Mouse (Mus musculus) MEL (cell line): ENCODE results near the gene Gm15217.

Experiments
- CHD2 ChIP-seq: IDR thresholded peaks from 2 replicates; pipeline ENCODE4 v1.6.1; 2011; ENCODE audit warnings: low read length, improper control_type of control experiment
- CTCF ChIP-seq, 3 experiments: IDR thresholded peaks in 2 of 3; conservative IDR thresholded peaks in 1 of 3; 2 replicates each; pipeline ENCODE4 v1.5.1; 2011 to 2012; ENCODE audit warnings: low read length in 3 of 3, low read depth in 2 of 3, mild to moderate bottlenecking in 2 of 3, improper control_type of control experiment in 1 of 3, inconsistent platforms in 1 of 3, mixed read lengths in 1 of 3, moderate library complexity in 1 of 3; ENCODE audit not compliant: control insufficient read depth in 1 of 3, insufficient read depth in 1 of 3, poor library complexity in 1 of 3, severe bottlenecking in 1 of 3
- MAX ChIP-seq: IDR thresholded peaks from 2 replicates; pipeline ENCODE4 v1.6.1; 2011; ENCODE audit warnings: low read length, improper control_type of control experiment
- MEF2A ChIP-seq: IDR thresholded peaks from 2 replicates; pipeline ENCODE4 v1.6.1; 2014; ENCODE audit warnings: low read depth, mild to moderate bottlenecking, inconsistent platforms, low read length, improper control_type of control experiment; ENCODE audit not compliant: poor library complexity, insufficient replicate concordance, severe bottlenecking; ENCODE audit errors: extremely low read depth
- NELFE ChIP-seq: IDR thresholded peaks from 2 replicates; pipeline ENCODE4 v1.6.1; 2011; ENCODE audit warnings: low read depth, low read length, improper control_type of control experiment
- NRF1 ChIP-seq: IDR thresholded peaks from 2 replicates; pipeline ENCODE4 v1.6.1; 2014; ENCODE audit warnings: low read depth, mild to moderate bottlenecking, inconsistent platforms, low read length, improper control_type of control experiment, moderate library complexity; ENCODE audit not compliant: poor library complexity, insufficient read depth, severe bottlenecking
- POLR2AphosphoS2 ChIP-seq: IDR thresholded peaks from 2 replicates; pipeline ENCODE4 v1.6.1; 2011; ENCODE audit warnings: low read length, improper control_type of control experiment
- USF1 ChIP-seq: IDR thresholded peaks from 2 replicates; pipeline ENCODE4 v1.6.1; 2014; ENCODE audit warnings: low read depth, mild to moderate bottlenecking, inconsistent platforms, low read length, improper control_type of control experiment, moderate library complexity
- ZKSCAN1 ChIP-seq: IDR thresholded peaks from 2 replicates; pipeline ENCODE4 v1.6.1; 2012; ENCODE audit warnings: low read depth, mild to moderate bottlenecking, inconsistent platforms, low read length, improper control_type of control experiment, moderate library complexity
- ZNF384 ChIP-seq: IDR thresholded peaks from 2 replicates; pipeline ENCODE4 v1.6.1; 2012; ENCODE audit warnings: low read depth, mild to moderate bottlenecking, inconsistent platforms, low read length, improper control_type of control experiment

DNA sequence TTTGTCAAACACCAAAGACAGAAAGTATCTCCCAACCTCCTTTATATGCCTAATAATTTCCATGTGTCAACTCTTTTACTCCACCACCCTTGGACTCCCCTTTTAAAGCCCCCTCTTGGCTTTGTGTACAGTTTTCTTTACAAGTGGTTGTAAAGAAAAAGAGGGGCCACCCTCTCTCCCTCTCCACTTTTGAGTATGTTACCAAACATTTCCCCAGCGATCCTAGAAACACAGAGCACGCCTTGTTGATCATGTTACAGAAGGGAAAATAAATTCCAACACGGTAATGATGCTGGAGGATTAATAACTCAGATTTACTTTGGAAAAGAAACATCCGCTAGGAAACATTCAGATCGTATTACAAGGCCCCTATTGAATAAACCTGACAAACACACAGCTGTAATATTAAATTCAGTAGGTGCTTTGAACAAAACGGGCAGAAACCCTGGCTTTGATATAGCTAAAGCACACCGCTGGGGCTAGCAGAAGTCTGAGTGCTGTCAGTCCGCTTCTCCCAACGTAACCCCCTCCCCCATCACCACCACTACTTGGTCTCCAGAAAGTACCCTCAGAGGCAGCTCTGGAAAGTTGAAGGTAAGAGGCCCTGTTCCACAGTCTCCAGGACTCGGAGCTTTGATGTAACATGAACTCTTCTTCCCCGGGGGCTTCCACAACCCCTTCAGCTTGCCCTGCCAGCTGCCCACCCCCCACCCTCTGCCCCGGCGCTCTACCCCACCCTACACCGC, 5.9 kb downstream of the Gm15217 start:
- no peak for TF ChIP-seq CTCF (IDR thresholded peaks at IDR 0.05 in 2 of 3, conservative IDR thresholded peaks at IDR 0.05 in 1 of 3; ENCODE audit: control insufficient read depth in 1 of 3, insufficient read depth in 1 of 3, low read depth in 2 of 3, low read length in 3 of 3, poor library complexity in 1 of 3, severe bottlenecking in 1 of 3)
- no peak for TF ChIP-seq MAX
- no peak for TF ChIP-seq MEF2A
- TF ChIP-seq NRF1, result no peak
- no peak for TF ChIP-seq ZNF384
- TF ChIP-seq USF1, result no peak
- no peak for TF ChIP-seq CHD2
- TF ChIP-seq ZKSCAN1, result no peak
- no peak for TF ChIP-seq POLR2AphosphoS2
- no peak for TF ChIP-seq NELFE
